Mouse (Mus musculus) neural tube, postnatal 0 days (tissue): Measurements from ENCODE around the gene Mapt. TPM values are rescaled to one million over a fixed set of nuclear protein-coding genes. Genes with fewer than 3 reads are reported as not detected.

Source experiments
- microRNA-seq: library from miRNA; unstranded; fragments of <30 nt; microRNA quantifications from one replicate; pipeline ENCODE4, GENCODE M21; 2016
- polyA plus RNA-seq: library from polyadenylated mRNA; unstranded; fragments of >200 nt; fragmentation: Nextera tagmentation; extraction: Ambion mirVana; gene quantifications from 2 replicates; pipeline ENCODE4 v1.2.1, GENCODE M21; 2015

Mapt gene
- 891 and 1,005 TPM in 2 replicates for polyA plus RNA-seq

DNA sequence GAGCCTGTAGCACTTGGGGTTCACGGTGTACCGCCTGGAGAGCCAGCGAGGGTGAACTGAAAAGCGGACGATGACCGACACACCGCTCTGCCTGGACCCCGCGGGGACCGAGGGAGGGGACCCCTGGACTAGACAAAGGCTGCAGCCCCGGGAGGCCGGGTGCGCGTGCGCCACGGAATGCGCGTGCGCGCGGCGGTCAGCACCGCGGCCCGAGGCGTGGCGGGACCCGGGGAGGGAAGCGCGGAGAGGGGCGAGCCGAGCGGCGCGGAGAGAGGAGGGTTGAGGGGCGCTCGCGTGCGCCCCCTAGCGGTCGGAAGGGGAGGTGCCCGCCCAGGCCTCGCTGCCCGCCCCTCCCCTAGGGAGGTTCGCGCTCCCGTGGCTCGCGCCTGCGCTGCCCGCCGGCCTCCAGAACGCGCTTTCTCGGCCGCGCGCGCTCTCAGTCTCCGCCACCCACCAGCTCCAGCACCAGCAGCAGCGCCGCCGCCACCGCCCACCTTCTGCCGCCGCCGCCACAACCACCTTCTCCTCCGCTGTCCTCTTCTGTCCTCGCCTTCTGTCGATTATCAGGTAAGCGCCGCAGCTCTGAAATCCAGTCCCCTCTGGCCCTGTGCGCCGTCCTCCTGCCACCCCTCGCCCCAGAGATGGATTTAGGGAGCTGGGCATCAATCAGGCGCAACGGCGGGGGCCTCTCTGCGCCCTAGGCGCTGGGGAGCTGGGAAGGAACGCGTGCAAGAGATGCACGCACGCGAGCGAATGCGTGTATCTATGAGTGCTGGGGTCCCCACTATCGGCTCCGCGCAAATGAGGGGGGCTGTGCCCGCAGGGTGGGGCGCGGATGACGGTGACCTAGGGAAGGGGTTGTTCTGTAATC is at the start of gene Mapt:
Mapt (plus strand) TSS at position 350 of the 871 bp plus-strand sequence.

DNA sequence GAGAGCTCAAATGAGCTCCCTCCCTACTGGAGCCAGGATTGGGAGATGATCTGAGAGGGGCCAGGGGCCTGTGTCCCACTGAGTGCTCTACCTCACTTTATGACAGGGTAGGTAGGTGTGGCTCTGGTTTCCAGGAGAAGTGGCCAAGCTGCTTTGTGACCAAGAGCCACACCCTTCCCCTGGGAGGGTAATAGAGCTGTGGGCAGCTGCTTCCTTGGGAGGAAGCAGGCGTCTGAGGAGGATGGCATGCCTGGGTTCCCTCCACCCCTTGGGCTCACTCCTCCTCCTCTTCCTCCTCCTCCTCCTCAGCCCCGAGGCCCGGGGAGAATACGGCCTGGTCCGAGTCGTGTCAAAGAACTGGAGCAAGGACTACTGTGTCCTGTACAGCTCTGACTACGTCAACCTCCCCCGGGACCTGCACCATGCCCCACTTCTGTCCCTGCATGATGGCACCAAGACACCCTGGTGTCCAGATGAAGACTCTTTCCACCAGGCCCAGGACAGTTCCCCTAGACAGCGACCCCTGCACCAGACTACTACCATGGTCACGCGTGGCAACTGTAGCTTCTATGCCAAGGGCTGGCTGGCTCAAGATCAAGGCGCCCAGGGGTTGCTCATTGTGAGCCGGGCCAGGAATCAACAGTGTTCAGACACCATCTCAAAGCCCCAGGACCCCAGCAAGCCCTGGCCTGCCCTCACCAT is 44.9 kb upstream of the Mapt start, which contains the start of gene Sppl2c:
Sppl2c (plus strand) TSS at position 193 of the 702 bp plus-strand sequence.

Small RNA genes lying within 50 kb of the gene (microRNA-seq; reads per million reads assigned to microRNA genes)
- gene Gm47310, result not detected

Other genes starting within 250 kb of the Mapt start
- 5.4 TPM in 2 replicates for gene Crhr1, start 98.5 kb upstream of the Mapt start, polyA plus RNA-seq
- not detected in 2 replicates for gene Sppl2c, start 45.1 kb upstream of the Mapt start, polyA plus RNA-seq
- 16.4 and 18.1 TPM in 2 replicates for gene Kansl1, start 237.5 kb downstream of the Mapt start, polyA plus RNA-seq